ENCODE assay signal across 8 mouse cellular contexts in genomic region chr13:56221995-56222848, GRCm38 (mm10). TPM values are rescaled to one million over a fixed set of nuclear protein-coding genes. Genes with fewer than 3 reads are reported as not detected.
DNase-seq lines count a peak whose midpoint lies in the region; ATAC-seq lines count a peak whose summit lies in the region.

No protein-coding gene starts in this region.

- no peaks in the 10 kb centered on the region for H3K36me3 ChIP-seq in kidney, embryonic 14.5 days (ENCODE audit: control insufficient read depth, insufficient read depth, low read length)
- H3K36me3 ChIP-seq in embryonic facial prominence, embryonic 14.5 days (ENCODE audit: control insufficient read depth, insufficient read depth, low read length): no peaks in the 10 kb centered on the region
- no peaks in the 10 kb centered on the region for H3K36me3 ChIP-seq in hindbrain, embryonic 13.5 days
- H3K36me3 ChIP-seq in limb, embryonic 13.5 days: no peaks in the 10 kb centered on the region

- peak overlapping the region; percentile 0; the same call in 1 of the 2 replicates for H3K9ac ChIP-seq in kidney, embryonic 14.5 days (ENCODE audit: low read depth, low read length)
- peak overlapping the region; percentile 55; the same call in 1 of the 2 replicates for H3K9ac ChIP-seq in embryonic facial prominence, embryonic 14.5 days (ENCODE audit: low read depth, low read length)
- peak overlapping the region; percentile 67 for H3K9ac ChIP-seq in hindbrain, embryonic 13.5 days
- H3K9ac ChIP-seq in limb, embryonic 13.5 days: peak overlapping the region; percentile 62

- H3K4me1 ChIP-seq in kidney, embryonic 14.5 days (ENCODE audit: control insufficient read depth, insufficient read depth, low read length): peaks cover 15% of the 10 kb centered on the region
- H3K4me1 ChIP-seq in embryonic facial prominence, embryonic 14.5 days (ENCODE audit: control insufficient read depth, insufficient read depth, low read length): peaks cover 23% of the 10 kb centered on the region
- peaks cover 52% of the 10 kb centered on the region for H3K4me1 ChIP-seq in hindbrain, embryonic 13.5 days (replicated peaks)
- peaks cover 35% of the 10 kb centered on the region for H3K4me1 ChIP-seq in limb, embryonic 13.5 days

- no peak for DNase-seq in kidney, adult 9 months
- peak; percentile 39 for DNase-seq in embryonic facial prominence, embryonic 14.5 days (ENCODE audit: low spot score)
- peak; percentile 26 for DNase-seq in right cerebral cortex, postnatal 14 days
- no peak for DNase-seq in urinary bladder, postnatal 4 days (ENCODE audit: low spot score in 2 of 2)
- no peak for DNase-seq in urinary bladder, adult 2 months (ENCODE audit: low spot score)

- WGBS in kidney, embryonic 14.5 days: 2% methylated on average over 50 of the region's 50 CpGs
- 8% methylated on average over 50 of the region's 50 CpGs for WGBS in embryonic facial prominence, embryonic 14.5 days
- WGBS in hindbrain, embryonic 13.5 days: 2% methylated on average over 50 of the region's 50 CpGs
- 2% methylated on average over 50 of the region's 50 CpGs for WGBS in limb, embryonic 13.5 days

- no peaks in the 10 kb centered on the region for H3K9me3 ChIP-seq in kidney, embryonic 14.5 days (ENCODE audit: control insufficient read depth, low read length)
- H3K9me3 ChIP-seq in embryonic facial prominence, embryonic 14.5 days (ENCODE audit: control insufficient read depth, low read length): no peaks in the 10 kb centered on the region
- no peaks in the 10 kb centered on the region for H3K9me3 ChIP-seq in hindbrain, embryonic 13.5 days
- H3K9me3 ChIP-seq in limb, embryonic 13.5 days: no peaks in the 10 kb centered on the region

- peak; percentile 61 for ATAC-seq in kidney, embryonic 14.5 days (ENCODE audit: low FRiP score, low TSS enrichment)
- ATAC-seq in embryonic facial prominence, embryonic 14.5 days (ENCODE audit: low read depth): peak; percentile 37; the same call in 1 of the 2 replicates
- ATAC-seq in hindbrain, embryonic 13.5 days (ENCODE audit: low FRiP score): peak; percentile 41; the same call in 1 of the 2 replicates
- no peak for ATAC-seq in limb, embryonic 13.5 days (ENCODE audit: low FRiP score, low read depth)

- H3K27ac ChIP-seq in kidney, embryonic 14.5 days (ENCODE audit: low read depth, low read length): peak overlapping the region; percentile 52; the same call in 1 of the 2 replicates
- no peak overlapping the region for H3K27ac ChIP-seq in embryonic facial prominence, embryonic 14.5 days (replicated peaks; ENCODE audit: low read depth, low read length)
- H3K27ac ChIP-seq in hindbrain, embryonic 13.5 days: peak overlapping the region; percentile 61
- no peak overlapping the region for H3K27ac ChIP-seq in limb, embryonic 13.5 days

- peak overlapping the region; percentile 71 for H3K4me2 ChIP-seq in kidney, embryonic 14.5 days (replicated peaks; ENCODE audit: low read depth, low read length)
- H3K4me2 ChIP-seq in embryonic facial prominence, embryonic 14.5 days (ENCODE audit: low read depth, low read length): peak overlapping the region; percentile 94
- peak overlapping the region; percentile 71 for H3K4me2 ChIP-seq in hindbrain, embryonic 13.5 days
- H3K4me2 ChIP-seq in limb, embryonic 13.5 days (replicated peaks): peak overlapping the region; percentile 92

- H3K4me3 ChIP-seq in kidney, embryonic 14.5 days (ENCODE audit: low read length): peak overlapping the region; percentile 39
- peak overlapping the region; percentile 48 for H3K4me3 ChIP-seq in embryonic facial prominence, embryonic 14.5 days (ENCODE audit: low read depth, low read length)
- H3K4me3 ChIP-seq in hindbrain, embryonic 13.5 days: peak overlapping the region; percentile 41
- H3K4me3 ChIP-seq in limb, embryonic 13.5 days: peak overlapping the region; percentile 47

- H3K27me3 ChIP-seq in kidney, embryonic 14.5 days (ENCODE audit: control insufficient read depth, insufficient read depth, low read length): peaks cover 30% of the 10 kb centered on the region
- H3K27me3 ChIP-seq in embryonic facial prominence, embryonic 14.5 days (replicated peaks; ENCODE audit: control insufficient read depth, insufficient read depth, low read length): peaks cover 57% of the 10 kb centered on the region
- peaks cover 87% of the 10 kb centered on the region for H3K27me3 ChIP-seq in hindbrain, embryonic 13.5 days
- H3K27me3 ChIP-seq in limb, embryonic 13.5 days: peaks cover 81% of the 10 kb centered on the region

RNA-seq across cellular contexts. Expression of gene Neurog1, which starts 29.7 kb away (rescaled TPM):
- polyA plus RNA-seq in kidney, embryonic 14.5 days (2014; fragmentation: Nextera tagmentation; extraction: Ambion mirVana): not detected in 2 replicates
- 1.7 and 2.2 TPM in 2 replicates for polyA plus RNA-seq in embryonic facial prominence, embryonic 14.5 days (2014; fragmentation: Nextera tagmentation; extraction: Ambion mirVana)
- 5.9 and 9.8 TPM in 2 replicates for polyA plus RNA-seq in hindbrain, embryonic 13.5 days (2015; fragmentation: Nextera tagmentation; extraction: Ambion mirVana)
- polyA plus RNA-seq in limb, embryonic 13.5 days (2015; fragmentation: Nextera tagmentation; extraction: Ambion mirVana): not detected in 2 replicates
- polyA plus RNA-seq in urinary bladder, adult 2 months (2012; rRNA removed): not detected in 2 replicates

RNA-seq across cellular contexts. Expression of gene Tifab, which starts 43.5 kb away (rescaled TPM):
- polyA plus RNA-seq in kidney, embryonic 14.5 days (2014; fragmentation: Nextera tagmentation; extraction: Ambion mirVana): 0.66 and 1.0 TPM in 2 replicates
- 0.93 and 0.98 TPM in 2 replicates for polyA plus RNA-seq in embryonic facial prominence, embryonic 14.5 days (2014; fragmentation: Nextera tagmentation; extraction: Ambion mirVana)
- polyA plus RNA-seq in hindbrain, embryonic 13.5 days (2015; fragmentation: Nextera tagmentation; extraction: Ambion mirVana): 1.1 and 1.5 TPM in 2 replicates
- polyA plus RNA-seq in limb, embryonic 13.5 days (2015; fragmentation: Nextera tagmentation; extraction: Ambion mirVana): 1.5 and 1.7 TPM in 2 replicates
- 1.9 and 3.4 TPM in 2 replicates for polyA plus RNA-seq in urinary bladder, adult 2 months (2012; rRNA removed)

Comparison
In these comparisons a context has a peak if more than half of its experiments do, and no peak if none do; other contexts are left out.
1. H3K27ac ChIP-seq: peak in kidney, embryonic 14.5 days (single experiment) and hindbrain, embryonic 13.5 days (single experiment); none in embryonic facial prominence, embryonic 14.5 days (single experiment) and limb, embryonic 13.5 days (single experiment).
2. H3K9ac ChIP-seq: peak in every context shown above with its lines; median percentile 67 in hindbrain, embryonic 13.5 days; 62 in limb, embryonic 13.5 days; 55 in embryonic facial prominence, embryonic 14.5 days; 0 in kidney, embryonic 14.5 days.
3. DNase-seq: peak in embryonic facial prominence, embryonic 14.5 days (single experiment) and right cerebral cortex, postnatal 14 days (single experiment); none in kidney, adult 9 months (single experiment), urinary bladder, postnatal 4 days (0 of 2) and urinary bladder, adult 2 months (single experiment).
4. Peak in every context shown above with its lines, with median percentiles within 50 percentile points of each other: H3K4me2 ChIP-seq and H3K4me3 ChIP-seq.